Mouse (Mus musculus) embryonic facial prominence, embryonic 14.5 days (tissue): ENCODE results near the gene Atf5. TPM values are rescaled to one million over a fixed set of nuclear protein-coding genes. Genes with fewer than 3 reads are reported as not detected.

ENCODE experiments used
- ATAC-seq: fragments of 200-750 bp; cut with Nextera tagmentation; 2 replicates; pipeline ENCODE4 v1.8.0; 2017; ENCODE audit warnings: low read depth, moderate number of reproducible peaks, moderate TSS enrichment
- DNase-seq: peaks from one replicate; pipeline ENCODE4 v3.0.0-alpha.2; 2015; ENCODE audit warnings: low spot score
- H3K27ac ChIP-seq: fragments of 300-500 bp; sonication (generic); replicated peaks from 2 replicates; pipeline ENCODE4 v1.5.1; 2014; ENCODE audit warnings: low read depth, mild to moderate bottlenecking, low read length, moderate library complexity
- H3K27me3 ChIP-seq: fragments of 300-500 bp; sonication (generic); replicated peaks from 2 replicates; pipeline ENCODE4 v1.6.1; 2014; ENCODE audit warnings: low read length; ENCODE audit not compliant: control insufficient read depth, insufficient read depth
- H3K36me3 ChIP-seq: fragments of 300-500 bp; sonication (generic); 2 replicates; pipeline ENCODE4 v1.6.1; 2014; ENCODE audit warnings: low read length, mixed read lengths; ENCODE audit not compliant: control insufficient read depth, insufficient read depth
- H3K4me1 ChIP-seq: fragments of 300-500 bp; sonication (generic); 2 replicates; pipeline ENCODE4 v1.6.1; 2014; ENCODE audit warnings: antibody characterized with exemption, low read length; ENCODE audit not compliant: control insufficient read depth, insufficient read depth
- H3K4me2 ChIP-seq: fragments of 300-500 bp; sonication (generic); 2 replicates; pipeline ENCODE4 v1.6.1; 2014; ENCODE audit warnings: low read depth, mild to moderate bottlenecking, low read length, moderate library complexity, mixed read lengths
- H3K4me3 ChIP-seq: fragments of 300-500 bp; sonication (generic); 2 replicates; pipeline ENCODE4 v1.5.1; 2014; ENCODE audit warnings: low read depth, mild to moderate bottlenecking, low read length
- H3K9ac ChIP-seq: fragments of 300-500 bp; sonication (generic); 2 replicates; pipeline ENCODE4 v1.6.1; 2014; ENCODE audit warnings: low read depth, mild to moderate bottlenecking, low read length, moderate library complexity, mixed read lengths
- H3K9me3 ChIP-seq: fragments of 300-500 bp; sonication (generic); 2 replicates; pipeline ENCODE4 v1.6.1; 2016; ENCODE audit warnings: low read length; ENCODE audit not compliant: control insufficient read depth
- WGBS: fragments of 180-500 bp; shearing (Covaris S2); extraction: QIAGEN DNeasy Blood & Tissue Kit; methylation state at CpG from one replicate; pipeline ENCODE4 v1.1.7; 2014; 5-methylcytosine and 5-hydroxymethylcytosine counted together
- polyA plus RNA-seq: library from polyadenylated mRNA; unstranded; fragments of >200 nt; fragmentation: Nextera tagmentation; extraction: Ambion mirVana; gene quantifications from 2 replicates; pipeline ENCODE4 v1.2.1, GENCODE M21; 2014

Atf5 gene
- polyA plus RNA-seq, 1 experiment from 2014 or later: 6.9 TPM

DNA sequence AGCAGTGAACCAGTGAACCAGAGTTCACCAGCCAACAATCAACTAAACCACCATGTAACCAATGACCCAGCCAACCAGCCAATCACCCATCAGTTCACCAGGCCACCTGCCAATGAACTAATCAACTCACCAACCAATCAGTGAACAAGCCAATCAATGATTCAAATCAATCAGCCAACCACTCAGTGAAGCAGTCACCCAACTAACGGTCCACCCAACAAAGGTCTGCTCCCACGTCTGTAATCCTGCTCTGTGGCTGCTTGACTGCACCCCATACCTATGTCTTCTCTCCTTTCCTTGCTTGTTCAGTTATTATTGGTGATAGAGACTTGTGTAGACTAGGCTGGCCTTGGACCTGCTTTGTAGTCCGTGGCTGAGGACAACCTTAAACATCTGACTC lies 2.5 kb downstream of the Atf5 start:
- no peak overlapping the region for H3K9ac ChIP-seq
- ATAC-seq (no peak), DNase-seq (no peak)
- H3K27ac ChIP-seq: no peak overlapping the region
- H3K27me3 ChIP-seq: no peaks in the 10 kb centered on the region
- H3K36me3 ChIP-seq: peaks cover 18% of the 10 kb centered on the region
- no peaks in the 10 kb centered on the region for H3K9me3 ChIP-seq
- H3K4me3 ChIP-seq: no peak overlapping the region
- H3K4me2 ChIP-seq: no peak overlapping the region
- H3K4me1 ChIP-seq: peaks cover 20% of the 10 kb centered on the region
- WGBS: 94% methylated on average over 3 of the region's 3 CpGs

DNA sequence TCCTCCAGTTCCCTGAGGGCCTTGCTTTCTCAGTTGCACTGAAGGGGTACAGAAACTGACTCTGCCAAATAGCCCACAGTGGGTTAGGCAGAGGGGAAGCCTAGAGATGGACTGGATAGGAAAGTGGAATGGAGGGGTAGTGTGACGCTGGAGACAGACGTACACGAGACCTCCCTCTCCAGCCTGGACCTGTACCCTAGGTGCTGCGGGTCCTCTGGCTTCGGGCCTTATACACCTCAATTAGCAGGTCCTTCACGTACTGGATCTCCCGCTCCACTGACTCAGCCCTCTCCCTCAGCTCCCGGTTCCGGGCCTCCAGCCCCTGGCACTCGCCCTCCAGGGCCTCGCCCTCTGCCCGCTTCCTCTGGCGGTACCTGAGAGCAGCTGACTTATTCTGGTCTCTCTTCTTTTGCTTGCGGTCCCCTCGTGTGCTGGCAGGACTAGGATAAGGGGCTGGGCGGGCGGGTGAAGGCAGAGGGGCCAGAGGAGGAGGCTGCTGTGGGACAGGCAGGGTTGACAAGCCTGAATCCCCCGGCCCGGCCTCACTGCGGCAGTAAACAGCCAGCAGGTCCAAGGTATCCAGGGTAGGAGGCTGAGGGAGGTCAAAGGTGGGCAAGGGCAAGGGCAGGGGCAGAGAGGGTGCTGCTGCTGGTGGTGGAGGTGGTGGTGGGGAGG lies 3.7 kb downstream of the Atf5 start:
- Histone ChIP-seq H3K27me3 (no peaks in the 10 kb centered on the region), H3K4me3 (no peak overlapping the region), H3K4me2 (no peak overlapping the region), H3K27ac (no peak overlapping the region), H3K4me1 (peaks cover 8% of the 10 kb centered on the region), H3K9me3 (no peaks in the 10 kb centered on the region), H3K9ac (no peak overlapping the region), H3K36me3 (peaks cover 18% of the 10 kb centered on the region)
- DNase-seq: no peak
- no peak for ATAC-seq
- 90% methylated on average over 18 of the region's 20 CpGs for WGBS

DNA sequence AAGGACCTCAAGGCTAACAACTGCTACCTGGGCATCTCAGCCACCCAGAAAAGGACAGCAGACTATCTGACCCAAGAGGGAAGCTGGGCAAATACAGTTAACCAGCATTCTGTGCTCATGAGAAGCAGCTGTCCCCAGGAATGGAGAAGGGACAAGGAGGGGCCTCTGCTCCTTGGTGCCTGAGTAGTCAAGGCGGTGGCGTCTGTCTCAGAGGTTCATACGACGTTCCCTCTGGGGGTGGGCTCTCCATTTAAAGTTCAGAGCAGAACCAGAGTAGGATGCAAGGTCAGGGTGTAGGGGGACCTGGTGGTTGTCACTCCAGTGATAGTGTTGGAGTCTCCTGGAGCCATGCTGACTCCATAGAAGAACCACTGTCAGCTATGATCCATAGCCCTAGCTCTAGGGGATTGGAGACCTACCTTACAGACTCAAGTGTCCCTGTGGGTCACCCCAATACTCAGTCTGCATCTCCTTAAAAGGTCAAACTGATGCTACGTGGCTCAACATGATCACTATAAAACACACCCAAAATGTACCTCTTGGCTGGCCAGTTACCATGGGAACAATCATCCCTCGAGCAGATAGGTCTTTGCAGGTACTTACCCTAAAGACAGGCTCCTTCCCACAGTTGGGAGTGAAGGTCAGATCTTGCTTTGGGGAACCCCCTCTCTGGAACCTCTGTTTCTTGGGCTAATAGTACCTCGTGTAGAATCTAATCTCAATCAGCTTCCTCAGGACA lies 5.5 kb downstream of the Atf5 start:
- Histone ChIP-seq H3K27me3 (no peaks in the 10 kb centered on the region), H3K36me3 (peaks cover 18% of the 10 kb centered on the region), H3K4me1 (no peaks in the 10 kb centered on the region), H3K9ac (no peak overlapping the region), H3K9me3 (no peaks in the 10 kb centered on the region), H3K4me3 (no peak overlapping the region), H3K4me2 (no peak overlapping the region), H3K27ac (no peak overlapping the region)
- WGBS: 83% methylated on average over 7 of the region's 7 CpGs
- no peak for DNase-seq
- no peak for ATAC-seq

- Histone ChIP-seq H3K36me3 (peaks cover 18% of the 10 kb centered on the region), H3K9ac (no peak overlapping the region), H3K4me2 (no peak overlapping the region), H3K9me3 (no peaks in the 10 kb centered on the region), H3K27ac (no peak overlapping the region), H3K4me3 (no peak overlapping the region), H3K27me3 (no peaks in the 10 kb centered on the region), H3K4me1 (no peaks in the 10 kb centered on the region)
- 77% methylated on average over 4 of the region's 4 CpGs for WGBS
- no peak for DNase-seq
- no peak for ATAC-seq
Observed at GRCm38 (mm10) chr7:44810365-44810764, 6.1 kb downstream of the Atf5 start.

GRCm38 (mm10) chr7:44809466-44809865 lies 7.0 kb downstream of the Atf5 start:
- no peak overlapping the region for H3K4me2 ChIP-seq
- WGBS: 93% methylated on average over 3 of the region's 3 CpGs
- ATAC-seq: no peak
- H3K27me3 ChIP-seq: no peaks in the 10 kb centered on the region
- H3K4me1 ChIP-seq: no peaks in the 10 kb centered on the region
- no peaks in the 10 kb centered on the region for H3K9me3 ChIP-seq
- DNase-seq: no peak
- H3K9ac ChIP-seq: no peak overlapping the region
- peaks cover 18% of the 10 kb centered on the region for H3K36me3 ChIP-seq
- no peak overlapping the region for H3K27ac ChIP-seq
- no peak overlapping the region for H3K4me3 ChIP-seq

DNA sequence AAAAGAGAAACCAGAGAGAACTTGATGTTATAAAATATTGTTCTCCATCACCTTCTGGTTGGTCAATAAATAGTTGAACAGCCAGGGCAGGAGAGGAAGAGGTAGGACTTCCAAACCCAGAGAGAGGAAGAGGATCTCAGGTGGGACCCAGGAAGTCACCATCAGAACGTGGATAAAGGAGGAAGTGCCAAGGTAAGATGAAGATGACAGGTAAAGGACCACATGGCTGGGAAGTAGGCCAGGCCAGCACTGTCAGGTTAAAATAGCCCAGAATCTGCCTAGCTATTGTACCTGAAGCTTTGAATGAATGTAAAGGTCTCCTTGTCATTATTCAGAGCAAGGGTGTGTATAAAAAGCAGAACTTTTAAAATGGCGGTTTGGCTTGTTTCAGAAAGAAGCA lies 7.5 kb downstream of the Atf5 start:
- DNase-seq (no peak), ATAC-seq (no peak)
- no peak overlapping the region for H3K4me2 ChIP-seq
- H3K9me3 ChIP-seq: no peaks in the 10 kb centered on the region
- 76% methylated on average over 2 of the region's 2 CpGs for WGBS
- no peak overlapping the region for H3K9ac ChIP-seq
- no peaks in the 10 kb centered on the region for H3K27me3 ChIP-seq
- peaks cover 14% of the 10 kb centered on the region for H3K36me3 ChIP-seq
- no peaks in the 10 kb centered on the region for H3K4me1 ChIP-seq
- no peak overlapping the region for H3K27ac ChIP-seq
- no peak overlapping the region for H3K4me3 ChIP-seq

DNA sequence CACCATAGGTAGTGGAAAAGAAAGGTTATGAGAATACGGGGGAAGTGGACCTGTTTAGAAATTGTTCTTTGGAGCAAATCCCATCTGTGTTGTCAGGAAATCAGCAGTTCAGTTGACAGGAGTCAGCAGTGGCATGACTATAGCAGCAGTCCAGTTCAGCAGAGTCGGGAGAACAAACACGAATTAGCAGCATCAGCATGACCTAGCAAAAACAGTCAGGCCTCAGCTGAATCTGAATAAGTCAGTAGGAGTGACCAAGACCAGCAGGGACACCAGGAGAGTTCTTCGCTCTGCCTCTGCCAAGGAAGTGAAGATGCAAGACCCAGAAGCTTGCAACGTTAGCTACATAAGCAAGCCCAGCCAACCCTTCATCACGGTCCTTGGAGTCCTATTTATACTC lies 23.7 kb downstream of the Atf5 start:
- ATAC-seq: no peak
- Histone ChIP-seq H3K4me1 (no peaks in the 10 kb centered on the region), H3K27me3 (no peaks in the 10 kb centered on the region), H3K9ac (no peak overlapping the region), H3K27ac (no peak overlapping the region), H3K4me3 (no peak overlapping the region), H3K36me3 (no peaks in the 10 kb centered on the region), H3K4me2 (no peak overlapping the region), H3K9me3 (peaks cover 5% of the 10 kb centered on the region; the same call in 1 of the 2 replicates)
- WGBS: 77% methylated on average over 6 of the region's 6 CpGs
- DNase-seq: no peak

- no peaks in the 10 kb centered on the region for H3K4me1 ChIP-seq
- peaks cover 5% of the 10 kb centered on the region; the same call in 1 of the 2 replicates for H3K9me3 ChIP-seq
- H3K27ac ChIP-seq: no peak overlapping the region
- H3K36me3 ChIP-seq: no peaks in the 10 kb centered on the region
- DNase-seq (no peak), ATAC-seq (no peak)
- H3K4me3 ChIP-seq: no peak overlapping the region
- no peak overlapping the region for H3K4me2 ChIP-seq
- no peaks in the 10 kb centered on the region for H3K27me3 ChIP-seq
- H3K9ac ChIP-seq: no peak overlapping the region
- 69% methylated on average over 4 of the region's 4 CpGs for WGBS
Observed at GRCm38 (mm10) chr7:44790066-44790465, 26.4 kb downstream of the Atf5 start.

DNA sequence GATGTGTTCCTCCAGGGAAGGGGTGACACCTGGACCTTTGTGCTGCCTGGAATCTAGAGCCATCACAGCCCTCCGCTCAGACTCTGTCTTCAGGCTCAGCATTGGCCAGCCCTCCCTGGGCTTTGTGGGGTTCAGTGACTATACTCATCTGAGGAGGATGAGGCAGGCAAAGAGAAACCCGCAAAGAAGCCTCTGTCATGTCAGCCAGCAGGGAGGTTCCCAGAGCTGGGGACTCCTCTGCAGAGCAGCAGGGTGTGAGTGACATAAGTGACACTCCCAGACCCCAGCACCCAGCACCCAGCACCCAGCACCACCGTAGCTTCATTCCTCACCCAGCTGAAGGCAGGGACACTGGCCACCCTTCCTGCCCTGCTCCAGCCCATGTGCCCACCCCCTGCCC lies 26.9 kb downstream of the Atf5 start:
- 67% methylated on average over 2 of the region's 3 CpGs for WGBS
- no peaks in the 10 kb centered on the region for H3K36me3 ChIP-seq
- DNase-seq (no peak), ATAC-seq (no peak)
- H3K4me2 ChIP-seq: no peak overlapping the region
- H3K27ac ChIP-seq: no peak overlapping the region
- no peaks in the 10 kb centered on the region for H3K27me3 ChIP-seq
- H3K4me1 ChIP-seq: no peaks in the 10 kb centered on the region
- no peak overlapping the region for H3K9ac ChIP-seq
- no peak overlapping the region for H3K4me3 ChIP-seq
- H3K9me3 ChIP-seq: peaks cover 5% of the 10 kb centered on the region; the same call in 1 of the 2 replicates
